Mouse (Mus musculus) kidney, postnatal 0 days (tissue): ENCODE results near the gene Cntln. TPM values are rescaled to one million over a fixed set of nuclear protein-coding genes. Genes with fewer than 3 reads are reported as not detected.

ENCODE experiments used
- ATAC-seq: fragments of 200-750 bp; cut with Nextera tagmentation; replicated peaks from 2 replicates; pipeline ENCODE4 v1.8.0; 2017; ENCODE audit warnings: low read depth, moderate number of reproducible peaks, moderate TSS enrichment, moderate library complexity; ENCODE audit not compliant: low FRiP score
- DNase-seq: peaks from one replicate; pipeline ENCODE4 v3.0.0-alpha.2; 2016; ENCODE audit warnings: low spot score
- H3K27ac ChIP-seq: fragments of 300-500 bp; sonication (generic); 2 replicates; pipeline ENCODE4 v1.5.1; 2014; ENCODE audit warnings: mild to moderate bottlenecking
- H3K27me3 ChIP-seq: fragments of 300-500 bp; sonication (generic); 2 replicates; pipeline ENCODE4 v1.6.1; 2014; ENCODE audit warnings: low read length, mixed read lengths; ENCODE audit not compliant: insufficient read depth
- H3K36me3 ChIP-seq: fragments of 300-500 bp; sonication (generic); 2 replicates; pipeline ENCODE4 v1.6.1; 2014; ENCODE audit warnings: low read length, mixed read lengths; ENCODE audit not compliant: insufficient read depth
- H3K4me1 ChIP-seq: fragments of 300-500 bp; sonication (generic); replicated peaks from 2 replicates; pipeline ENCODE4 v1.6.1; 2014; ENCODE audit warnings: antibody characterized with exemption, low read length, mixed read lengths; ENCODE audit not compliant: insufficient read depth
- H3K4me2 ChIP-seq: fragments of 300-500 bp; sonication (generic); 2 replicates; pipeline ENCODE4 v1.6.1; 2014; ENCODE audit warnings: mild to moderate bottlenecking, low read length, moderate library complexity, mixed read lengths
- H3K4me3 ChIP-seq: fragments of 300-500 bp; sonication (generic); replicated peaks from 2 replicates; pipeline ENCODE4 v1.5.1; 2014; ENCODE audit warnings: low read depth, low read length
- H3K9ac ChIP-seq: fragments of 300-500 bp; sonication (generic); 2 replicates; pipeline ENCODE4 v1.6.1; 2014; ENCODE audit warnings: low read depth, low read length
- H3K9me3 ChIP-seq: fragments of 300-500 bp; sonication (generic); replicated peaks from 2 replicates; pipeline ENCODE4 v1.6.1; 2016; ENCODE audit warnings: low read length, inconsistent platforms, mixed read lengths
- CTCF ChIP-seq: IDR thresholded peaks from 2 replicates; pipeline ENCODE4 v1.5.1; 2016; ENCODE audit warnings: antibody characterized with exemption, low read depth, mild to moderate bottlenecking, moderate library complexity
- WGBS: fragments of 180-500 bp; shearing (Covaris S2); extraction: QIAGEN DNeasy Blood & Tissue Kit; methylation state at CpG from one replicate; pipeline ENCODE4 v1.1.7; 2014; 5-methylcytosine and 5-hydroxymethylcytosine counted together
- polyA plus RNA-seq: library from polyadenylated mRNA; unstranded; fragments of >200 nt; fragmentation: Nextera tagmentation; extraction: Ambion mirVana; gene quantifications from 2 replicates; pipeline ENCODE4 v1.2.1, GENCODE M21; 2015

The Cntln gene
- polyA plus RNA-seq, 1 experiment from 2014 or later: 10.5 TPM

DNA sequence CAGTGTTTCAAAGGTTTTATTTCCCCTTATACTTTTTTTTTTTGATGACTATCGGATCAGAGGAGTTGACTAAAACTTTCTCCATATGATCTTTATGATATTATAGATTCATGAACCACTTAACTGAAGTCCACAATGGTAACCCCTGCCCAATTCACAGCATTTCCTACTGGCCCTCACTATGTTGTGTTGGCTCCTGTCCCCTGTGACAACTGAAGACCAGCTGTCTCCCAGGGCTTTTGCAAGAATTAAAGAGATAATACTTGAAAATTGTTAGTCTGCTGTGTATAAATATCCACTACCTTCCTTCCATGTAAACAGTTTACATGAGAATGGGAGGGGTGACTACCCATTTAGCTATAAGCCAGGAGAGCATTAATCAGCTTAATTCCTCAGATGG lies 270.3 kb downstream of the Cntln start:
- Histone ChIP-seq H3K9me3 (no peaks in the 10 kb centered on the region), H3K9ac (no peak overlapping the region), H3K4me3 (no peak overlapping the region), H3K27me3 (no peaks in the 10 kb centered on the region), H3K27ac (no peak overlapping the region), H3K4me1 (no peaks in the 10 kb centered on the region), H3K4me2 (no peak overlapping the region), H3K36me3 (no peaks in the 10 kb centered on the region)
- DNase-seq: no peak
- ATAC-seq: no peak
- 83% methylated on average over 1 of the region's 1 CpGs for WGBS
- no peak for TF ChIP-seq CTCF

DNA sequence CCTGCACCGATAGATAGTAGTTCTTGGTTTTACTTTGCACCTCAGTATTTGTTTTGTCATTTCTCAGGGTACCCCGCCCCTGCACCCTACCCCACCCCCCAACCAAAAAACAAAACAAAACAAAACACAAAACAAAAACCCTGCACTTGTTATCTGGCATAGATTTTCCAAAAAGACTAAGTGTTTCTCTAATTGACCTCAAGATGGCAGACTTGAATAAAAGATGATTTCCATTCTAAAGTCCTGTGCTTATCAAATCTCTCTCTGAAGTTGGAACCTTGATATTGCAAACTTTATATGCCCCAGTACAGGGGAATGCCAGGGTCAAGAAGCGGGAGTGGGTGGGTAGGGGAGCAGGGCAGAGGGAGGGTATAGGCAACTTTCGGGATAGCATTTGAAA lies 277.0 kb downstream of the Cntln start:
- no peaks in the 10 kb centered on the region for H3K4me1 ChIP-seq
- no peaks in the 10 kb centered on the region for H3K36me3 ChIP-seq
- ATAC-seq (no peak), DNase-seq (peak; percentile 67)
- no peak overlapping the region for H3K9ac ChIP-seq
- no peaks in the 10 kb centered on the region for H3K27me3 ChIP-seq
- no peak overlapping the region for H3K27ac ChIP-seq
- H3K9me3 ChIP-seq: no peaks in the 10 kb centered on the region
- no peak overlapping the region for H3K4me2 ChIP-seq
- H3K4me3 ChIP-seq: no peak overlapping the region
- WGBS: 57% methylated on average over 4 of the region's 4 CpGs
- TF ChIP-seq CTCF: peak; percentile 52; the same call in 1 of the 2 replicates

DNA sequence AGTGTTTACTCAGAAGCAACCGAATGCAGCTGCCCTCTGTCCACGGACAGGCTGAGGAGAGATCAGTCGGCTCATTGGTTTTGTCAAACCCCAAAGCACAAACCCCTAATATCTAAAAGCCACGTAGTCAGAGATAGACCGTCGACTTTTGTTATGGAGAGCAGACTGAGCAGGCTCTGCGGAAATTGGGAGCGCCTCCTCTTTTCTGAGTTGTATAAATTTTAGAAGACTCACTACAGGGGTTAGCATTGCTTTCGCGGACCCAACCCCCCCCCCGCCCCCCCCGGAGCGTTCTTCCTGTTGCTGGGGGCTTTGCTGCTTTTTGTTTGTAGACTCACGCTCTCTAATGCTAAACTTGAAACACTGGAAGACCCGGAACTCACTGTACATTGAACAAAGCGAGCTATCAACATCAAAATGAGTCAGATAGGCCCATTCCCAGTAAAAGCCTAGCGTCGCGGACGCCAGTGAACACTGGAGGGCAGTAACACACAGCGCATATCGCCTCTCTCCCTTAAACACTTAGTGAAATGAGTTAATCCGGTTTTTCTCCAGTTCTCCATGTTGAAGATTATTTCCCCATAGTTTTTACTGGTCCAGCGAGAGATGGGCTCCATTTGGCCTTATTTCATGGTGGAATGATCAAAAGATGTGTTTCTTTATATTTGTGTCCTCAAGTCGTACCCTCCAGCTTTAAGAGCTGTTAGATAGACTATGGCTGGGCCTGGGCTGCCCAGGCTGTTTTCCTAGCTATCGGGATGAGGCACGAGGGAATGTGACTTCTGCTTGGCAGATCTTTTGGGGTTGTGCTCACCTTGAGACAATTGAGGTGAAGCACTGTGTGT lies 278.6 kb downstream of the Cntln start:
- peak; percentile 96 for TF ChIP-seq CTCF
- no peaks in the 10 kb centered on the region for H3K36me3 ChIP-seq

DNA sequence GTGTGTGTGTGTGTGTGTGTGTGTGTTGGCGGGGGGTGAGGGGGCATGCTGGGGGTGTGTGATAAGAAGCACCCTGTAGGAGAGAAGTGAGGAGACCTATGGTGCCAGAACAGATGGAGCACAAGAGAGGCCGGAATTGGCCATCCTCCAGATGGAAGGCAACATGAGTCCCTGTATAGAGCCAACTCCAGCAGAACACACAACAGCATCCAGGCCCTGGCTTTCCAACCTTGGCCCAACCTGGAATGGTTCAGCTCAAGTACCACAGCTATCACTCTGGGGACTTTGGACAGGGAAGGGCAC lies 279.2 kb downstream of the Cntln start:
- ATAC-seq: no peak
- H3K36me3 ChIP-seq: no peaks in the 10 kb centered on the region
- no peak for TF ChIP-seq CTCF

More for the DNA sequence above, 278.6 kb downstream of the Cntln start:
- WGBS: 25% methylated on average over 27 of the region's 27 CpGs
- ATAC-seq: peak; percentile 76
- Histone ChIP-seq H3K4me1 (no peaks in the 10 kb centered on the region), H3K27ac (no peak overlapping the region), H3K9ac (no peak overlapping the region), H3K27me3 (no peaks in the 10 kb centered on the region), H3K4me3 (no peak overlapping the region), H3K4me2 (no peak overlapping the region), H3K9me3 (no peaks in the 10 kb centered on the region)
- peak; percentile 89 for DNase-seq

DNA sequence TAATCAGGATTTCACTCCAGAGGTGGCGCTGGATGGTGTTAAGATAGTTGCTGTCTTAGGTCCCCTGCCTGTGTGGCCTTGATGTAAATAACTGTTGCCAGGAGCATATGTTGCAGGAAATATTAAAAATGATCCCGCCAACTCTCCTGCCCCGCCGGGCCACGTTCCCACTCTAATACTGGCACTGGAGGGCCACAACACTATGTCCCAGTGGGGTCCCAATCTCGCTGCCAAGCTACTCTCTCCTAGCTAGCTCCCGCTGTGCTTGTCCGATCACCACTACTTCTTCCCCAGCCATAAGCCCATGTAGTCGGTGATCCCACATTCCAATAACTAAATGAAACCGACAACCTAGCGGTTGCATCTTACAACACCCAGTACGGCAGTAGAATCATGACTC lies 283.9 kb downstream of the Cntln start:
- Histone ChIP-seq H3K9ac (no peak overlapping the region), H3K4me2 (no peak overlapping the region), H3K9me3 (no peaks in the 10 kb centered on the region), H3K4me1 (no peaks in the 10 kb centered on the region), H3K4me3 (no peak overlapping the region), H3K36me3 (no peaks in the 10 kb centered on the region), H3K27me3 (no peaks in the 10 kb centered on the region), H3K27ac (no peak overlapping the region)
- DNase-seq (no peak), ATAC-seq (no peak)
- no peak for TF ChIP-seq CTCF
- 94% methylated on average over 12 of the region's 12 CpGs for whole genome bisulfite sequencing

More for the DNA sequence above, 279.2 kb downstream of the Cntln start:
- Histone ChIP-seq H3K27me3 (no peaks in the 10 kb centered on the region), H3K9ac (no peak overlapping the region), H3K4me2 (no peak overlapping the region), H3K4me1 (no peaks in the 10 kb centered on the region), H3K9me3 (no peaks in the 10 kb centered on the region), H3K4me3 (no peak overlapping the region), H3K27ac (no peak overlapping the region)
- DNase-seq: no peak
- 89% methylated on average over 2 of the region's 2 CpGs for WGBS

DNA sequence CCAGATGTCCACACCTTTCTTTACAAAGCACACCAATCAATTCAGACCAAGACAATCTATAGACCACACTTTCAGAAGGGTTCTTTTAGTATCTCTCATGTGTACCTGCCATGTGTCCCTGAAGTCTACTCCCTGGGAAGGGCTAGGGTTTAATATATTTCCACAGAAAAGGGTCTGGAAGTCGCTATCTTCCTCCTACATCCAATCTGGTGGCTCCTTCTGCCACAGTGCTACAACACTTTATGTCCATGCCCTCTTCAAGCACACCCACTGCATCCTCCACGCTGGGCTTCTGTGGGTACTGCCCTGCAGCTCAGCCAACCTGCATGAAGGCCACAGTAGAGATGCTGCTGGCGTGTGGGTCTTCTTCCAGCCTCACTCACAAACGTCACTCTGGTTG lies 291.4 kb downstream of the Cntln start:
- Histone ChIP-seq H3K27ac (no peak overlapping the region), H3K9ac (no peak overlapping the region), H3K27me3 (no peaks in the 10 kb centered on the region), H3K4me1 (no peaks in the 10 kb centered on the region), H3K9me3 (no peaks in the 10 kb centered on the region), H3K4me3 (no peak overlapping the region), H3K36me3 (no peaks in the 10 kb centered on the region), H3K4me2 (no peak overlapping the region)
- no peak for ATAC-seq
- 82% methylated on average over 4 of the region's 4 CpGs for WGBS
- DNase-seq: no peak
- TF ChIP-seq CTCF: no peak
